Comparison of ENCODE assay signal across 8 mouse cellular contexts in the genomic region with DNA sequence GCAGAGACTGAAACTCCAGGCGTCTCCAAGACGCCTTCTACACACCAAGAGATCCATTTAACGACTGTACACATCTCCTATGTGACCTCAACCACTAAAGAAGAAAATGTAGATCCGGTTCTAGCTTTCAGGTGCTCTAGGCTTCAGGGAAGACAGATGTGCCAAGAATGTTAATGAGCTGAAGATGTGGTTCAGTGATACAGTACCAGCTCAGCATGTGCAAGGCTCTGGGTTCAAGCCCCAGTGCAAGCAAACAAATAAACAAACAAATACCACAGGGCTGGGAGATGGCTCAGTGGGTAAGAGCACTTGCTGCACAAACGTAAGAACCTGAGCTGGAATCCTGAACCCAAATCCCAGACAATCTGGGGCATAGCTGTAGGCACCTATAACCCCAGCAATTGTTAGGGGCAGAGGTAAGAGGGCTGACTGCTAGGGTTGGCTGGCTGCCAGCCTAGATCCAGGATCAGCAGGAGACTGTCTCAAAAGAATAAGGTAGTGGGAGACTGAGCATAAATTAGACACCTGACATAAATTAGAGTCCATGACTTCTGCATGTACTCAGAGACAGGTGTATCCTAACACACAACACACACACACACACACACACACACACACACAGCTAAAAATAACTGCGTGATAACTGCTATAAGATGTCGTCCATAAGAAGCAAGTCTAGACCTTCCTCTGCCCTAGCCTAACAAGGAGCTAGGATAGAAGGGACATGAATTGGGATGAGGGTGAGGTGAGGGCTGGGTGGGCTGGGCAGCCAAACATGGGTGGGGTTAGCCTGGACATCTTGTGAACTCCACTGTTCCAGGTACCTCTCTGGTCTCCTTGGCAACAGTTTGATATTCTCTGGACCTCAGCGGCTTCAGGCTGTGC.
DNase-seq lines count a peak whose midpoint lies in the region; ATAC-seq lines count a peak whose summit lies in the region.

No protein-coding gene starts in this region.

- ATAC-seq in lung, embryonic 16.5 days (ENCODE audit: low read depth), result peak; percentile 7; the same call in 1 of the 2 replicates
- peak; percentile 11 for ATAC-seq in forebrain, embryonic 15.5 days (replicated peaks)
- peak; percentile 7; the same call in 1 of the 2 replicates for ATAC-seq in limb, embryonic 15.5 days (ENCODE audit: insufficient number of reproducible peaks, low FRiP score, low TSS enrichment, low read depth)
- no peak for ATAC-seq in stomach, embryonic 16.5 days (ENCODE audit: insufficient read depth, low FRiP score)

- no peak overlapping the region for H3K4me3 ChIP-seq in lung, embryonic 16.5 days (ENCODE audit: low read length)
- H3K4me3 ChIP-seq in forebrain, embryonic 15.5 days, result no peak overlapping the region
- no peak overlapping the region for H3K4me3 ChIP-seq in limb, embryonic 15.5 days
- peak overlapping the region; percentile 30 for H3K4me3 ChIP-seq in stomach, embryonic 16.5 days (replicated peaks; ENCODE audit: low read length)

- H3K4me2 ChIP-seq in lung, embryonic 16.5 days (ENCODE audit: low read depth, low read length), result peak overlapping the region; percentile 36
- no peak overlapping the region; the same call in 1 of the 2 replicates for H3K4me2 ChIP-seq in forebrain, embryonic 15.5 days (replicated peaks)
- H3K4me2 ChIP-seq in limb, embryonic 15.5 days, result 0 out of 2 replicates have a peak overlapping the region, but pooled peaks have one; percentile 22
- peak overlapping the region; percentile 46 for H3K4me2 ChIP-seq in stomach, embryonic 16.5 days (ENCODE audit: low read depth, low read length)

- peaks cover 32% of the 10 kb centered on the region for H3K4me1 ChIP-seq in lung, embryonic 16.5 days (replicated peaks; ENCODE audit: control insufficient read depth, insufficient read depth, low read length)
- H3K4me1 ChIP-seq in forebrain, embryonic 15.5 days, result peaks cover 43% of the 10 kb centered on the region
- peaks cover 36% of the 10 kb centered on the region for H3K4me1 ChIP-seq in limb, embryonic 15.5 days
- H3K4me1 ChIP-seq in stomach, embryonic 16.5 days (ENCODE audit: control insufficient read depth, insufficient read depth, low read length), result peaks cover 29% of the 10 kb centered on the region

- no peak for DNase-seq in lung, postnatal 14 days
- no peak for DNase-seq in layer of hippocampus, adult 9-10 months (ENCODE audit: low spot score)
- no peak for DNase-seq in right cerebral cortex, postnatal 14 days
- DNase-seq in spleen, postnatal 10 days (ENCODE audit: low spot score in 2 of 2), result no peak

- no peaks in the 10 kb centered on the region for H3K9me3 ChIP-seq in lung, embryonic 16.5 days (ENCODE audit: control insufficient read depth, low read length)
- no peaks in the 10 kb centered on the region for H3K9me3 ChIP-seq in forebrain, embryonic 15.5 days
- no peaks in the 10 kb centered on the region for H3K9me3 ChIP-seq in limb, embryonic 15.5 days
- H3K9me3 ChIP-seq in stomach, embryonic 16.5 days (replicated peaks; ENCODE audit: control insufficient read depth, low read length), result no peaks in the 10 kb centered on the region

- 53% methylated on average over 8 of the region's 8 CpGs for WGBS in lung, embryonic 16.5 days
- WGBS in forebrain, embryonic 15.5 days, result 62% methylated on average over 8 of the region's 8 CpGs
- 45% methylated on average over 8 of the region's 8 CpGs for WGBS in limb, embryonic 15.5 days
- WGBS in stomach, embryonic 16.5 days, result 63% methylated on average over 8 of the region's 8 CpGs

- H3K27ac ChIP-seq in lung, embryonic 16.5 days (ENCODE audit: low read length), result peak overlapping the region; percentile 91
- peak overlapping the region; percentile 89 for H3K27ac ChIP-seq in forebrain, embryonic 15.5 days (replicated peaks)
- peak overlapping the region; percentile 74; the same call in 1 of the 2 replicates for H3K27ac ChIP-seq in limb, embryonic 15.5 days
- H3K27ac ChIP-seq in stomach, embryonic 16.5 days (ENCODE audit: low read length), result peak overlapping the region; percentile 86

- no peaks in the 10 kb centered on the region for H3K27me3 ChIP-seq in lung, embryonic 16.5 days (ENCODE audit: control insufficient read depth, insufficient read depth, low read depth, low read length)
- H3K27me3 ChIP-seq in forebrain, embryonic 15.5 days, result no peaks in the 10 kb centered on the region
- no peaks in the 10 kb centered on the region for H3K27me3 ChIP-seq in limb, embryonic 15.5 days
- H3K27me3 ChIP-seq in stomach, embryonic 16.5 days (ENCODE audit: control insufficient read depth, insufficient read depth, low read length), result no peaks in the 10 kb centered on the region

- no peaks in the 10 kb centered on the region for H3K36me3 ChIP-seq in lung, embryonic 16.5 days (ENCODE audit: control insufficient read depth, insufficient read depth, low read length)
- H3K36me3 ChIP-seq in forebrain, embryonic 15.5 days, result no peaks in the 10 kb centered on the region
- H3K36me3 ChIP-seq in limb, embryonic 15.5 days, result no peaks in the 10 kb centered on the region
- no peaks in the 10 kb centered on the region for H3K36me3 ChIP-seq in stomach, embryonic 16.5 days (ENCODE audit: control insufficient read depth, insufficient read depth, low read length)

- H3K9ac ChIP-seq in lung, embryonic 16.5 days (ENCODE audit: low read length), result peak overlapping the region; percentile 38; the same call in 1 of the 2 replicates
- H3K9ac ChIP-seq in forebrain, embryonic 15.5 days (replicated peaks), result no peak overlapping the region
- H3K9ac ChIP-seq in limb, embryonic 15.5 days, result no peak overlapping the region
- peak overlapping the region; percentile 41; the same call in 1 of the 2 replicates for H3K9ac ChIP-seq in stomach, embryonic 16.5 days (ENCODE audit: low read length)

Comparison
In these comparisons a context has a peak if more than half of its experiments do, and no peak if none do; other contexts are left out.
1. H3K9ac ChIP-seq: peak in lung, embryonic 16.5 days (single experiment) and stomach, embryonic 16.5 days (single experiment); none in forebrain, embryonic 15.5 days (single experiment) and limb, embryonic 15.5 days (single experiment).
2. Peak in every context shown above with its lines, with median percentiles within 50 percentile points of each other: H3K27ac ChIP-seq.